Mouse (Mus musculus): Measurements from ENCODE around the gene Ano6. TPM values are rescaled to one million over a fixed set of nuclear protein-coding genes. Genes with fewer than 3 reads are reported as not detected.
A peak's percentile ranks its signal among the peaks of the same experiment; 100 is the strongest.

Gene Ano6
- polyA plus RNA-seq, 1 experiment from 2014 or later: 44.6 TPM

DNA sequence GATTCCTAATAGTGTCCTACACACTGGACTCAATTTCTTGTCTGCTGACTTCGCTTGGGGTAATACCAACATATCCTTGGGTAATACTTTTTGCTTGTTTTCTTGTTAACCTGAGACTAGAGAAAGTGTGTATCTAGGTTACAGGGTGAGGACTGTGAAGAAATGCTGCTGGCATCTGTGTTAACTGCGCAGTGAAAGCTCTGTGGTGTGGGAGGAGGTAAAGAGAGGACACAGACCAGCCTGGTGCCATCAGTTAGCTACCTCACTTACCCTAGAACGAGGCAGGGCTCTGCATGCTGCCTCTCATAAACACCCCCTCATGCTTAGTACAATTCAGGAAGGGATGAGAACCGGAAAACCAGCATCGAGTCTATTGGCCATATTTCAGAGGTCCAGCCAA lies 32.6 kb upstream of the Ano6 start:
- Histone ChIP-seq H3K4me1 (no peaks in the 10 kb centered on the region), H3K4me3 (no peak overlapping the region), H3K27me3 (ENCODE audit: low read depth, poor library complexity, severe bottlenecking) (no peaks in the 10 kb centered on the region), H3K36me3 (no peaks in the 10 kb centered on the region), H3K27ac (no peak overlapping the region), H3K9me3 (replicated peaks) (no peaks in the 10 kb centered on the region)
- no peak for DNase-seq (ENCODE audit: low spot score)
- WGBS: 85% methylated on average over 5 of the region's 5 CpGs

DNA sequence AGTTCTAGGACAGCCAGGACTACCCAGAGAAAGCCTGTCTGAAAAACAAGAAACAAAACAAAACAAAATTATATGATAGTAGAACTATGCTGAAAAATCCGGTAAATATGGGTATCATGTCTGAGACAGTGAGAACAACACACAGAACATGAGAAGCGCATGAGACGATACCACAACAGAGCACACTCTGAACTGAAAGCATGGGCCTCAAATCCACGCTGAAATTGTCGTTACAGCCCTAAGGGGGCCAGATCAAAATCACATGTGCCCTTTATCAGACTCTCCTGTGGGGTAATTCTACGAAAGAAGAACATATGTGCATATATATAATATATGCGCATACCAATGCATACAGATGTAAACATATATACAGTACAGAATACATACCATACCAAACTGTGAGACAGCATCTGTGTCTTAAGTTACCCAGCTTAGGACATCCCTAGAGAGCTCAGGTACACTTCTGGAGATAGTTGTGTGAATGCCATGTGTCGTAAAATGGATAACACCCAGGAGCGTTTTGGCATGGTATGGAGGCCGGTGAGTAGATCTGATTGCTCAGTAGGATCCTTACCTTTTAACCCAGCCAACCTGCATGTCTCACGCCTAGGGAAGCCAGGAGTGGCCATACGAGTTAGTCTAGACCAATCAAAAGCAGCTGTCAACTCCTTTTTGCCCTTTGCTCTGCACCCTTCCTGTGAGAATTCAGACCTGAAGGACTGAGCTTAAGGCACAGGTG lies 31.8 kb upstream of the Ano6 start:
- WGBS: 83% methylated on average over 12 of the region's 12 CpGs

DNA sequence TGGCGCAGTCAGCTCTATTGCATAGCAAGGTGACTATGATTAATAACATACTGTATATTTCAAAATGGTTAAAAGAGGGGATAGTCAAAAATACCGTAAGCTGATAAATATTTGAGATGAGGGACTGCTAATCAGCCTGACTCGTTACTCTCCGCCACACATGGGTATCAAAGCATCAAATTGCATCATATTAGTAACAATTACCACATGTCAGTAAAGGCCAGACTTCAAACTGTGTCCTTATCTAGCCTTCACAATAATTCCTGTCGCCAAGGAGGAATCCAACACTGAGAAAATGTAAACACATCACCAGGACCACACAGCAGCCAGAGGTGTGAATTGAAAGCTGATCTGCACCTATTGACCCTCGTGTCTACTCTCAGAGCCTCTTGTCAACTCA lies 30.8 kb upstream of the Ano6 start:
- Histone ChIP-seq H3K27me3 (ENCODE audit: low read depth, poor library complexity, severe bottlenecking) (no peaks in the 10 kb centered on the region), H3K27ac (no peak overlapping the region), H3K4me1 (no peaks in the 10 kb centered on the region), H3K9me3 (replicated peaks) (no peaks in the 10 kb centered on the region), H3K36me3 (no peaks in the 10 kb centered on the region), H3K4me3 (no peak overlapping the region)
- DNase-seq (ENCODE audit: low spot score): no peak
- 63% methylated on average over 6 of the region's 6 CpGs for WGBS

More for the DNA sequence above, 31.8 kb upstream of the Ano6 start:
- H3K4me3 ChIP-seq: no peak overlapping the region
- no peaks in the 10 kb centered on the region for H3K9me3 ChIP-seq (replicated peaks)
- no peaks in the 10 kb centered on the region for H3K27me3 ChIP-seq (ENCODE audit: low read depth, poor library complexity, severe bottlenecking)
- no peak for DNase-seq (ENCODE audit: low spot score)
- H3K27ac ChIP-seq: no peak overlapping the region
- H3K36me3 ChIP-seq: no peaks in the 10 kb centered on the region
- no peaks in the 10 kb centered on the region for H3K4me1 ChIP-seq

DNA sequence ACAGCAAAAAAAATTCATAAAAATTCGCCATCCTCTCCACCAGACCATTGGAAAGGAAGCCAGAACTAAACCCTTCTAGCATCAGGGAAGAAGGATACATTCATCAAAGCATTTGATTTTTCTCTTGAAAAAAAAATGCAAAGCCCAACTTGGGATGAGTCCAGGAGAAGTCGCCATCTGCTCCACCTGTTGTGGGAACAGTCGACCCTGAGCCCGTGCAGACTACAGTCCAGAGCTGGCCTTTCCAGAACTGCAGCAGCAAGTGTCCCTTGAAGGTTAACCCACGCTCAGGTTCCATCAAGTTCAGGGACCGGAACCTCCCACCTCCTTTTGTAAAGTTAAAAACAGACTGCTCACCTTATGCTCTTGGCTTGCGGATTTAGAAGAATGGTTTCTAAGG lies 29.2 kb upstream of the Ano6 start:
- H3K36me3 ChIP-seq: no peaks in the 10 kb centered on the region
- no peak overlapping the region for H3K4me3 ChIP-seq
- H3K4me1 ChIP-seq: no peaks in the 10 kb centered on the region
- H3K27ac ChIP-seq: no peak overlapping the region
- WGBS: 81% methylated on average over 7 of the region's 7 CpGs
- no peak for DNase-seq (ENCODE audit: low spot score)
- no peaks in the 10 kb centered on the region for H3K27me3 ChIP-seq (ENCODE audit: low read depth, poor library complexity, severe bottlenecking)
- no peaks in the 10 kb centered on the region for H3K9me3 ChIP-seq (replicated peaks)

DNA sequence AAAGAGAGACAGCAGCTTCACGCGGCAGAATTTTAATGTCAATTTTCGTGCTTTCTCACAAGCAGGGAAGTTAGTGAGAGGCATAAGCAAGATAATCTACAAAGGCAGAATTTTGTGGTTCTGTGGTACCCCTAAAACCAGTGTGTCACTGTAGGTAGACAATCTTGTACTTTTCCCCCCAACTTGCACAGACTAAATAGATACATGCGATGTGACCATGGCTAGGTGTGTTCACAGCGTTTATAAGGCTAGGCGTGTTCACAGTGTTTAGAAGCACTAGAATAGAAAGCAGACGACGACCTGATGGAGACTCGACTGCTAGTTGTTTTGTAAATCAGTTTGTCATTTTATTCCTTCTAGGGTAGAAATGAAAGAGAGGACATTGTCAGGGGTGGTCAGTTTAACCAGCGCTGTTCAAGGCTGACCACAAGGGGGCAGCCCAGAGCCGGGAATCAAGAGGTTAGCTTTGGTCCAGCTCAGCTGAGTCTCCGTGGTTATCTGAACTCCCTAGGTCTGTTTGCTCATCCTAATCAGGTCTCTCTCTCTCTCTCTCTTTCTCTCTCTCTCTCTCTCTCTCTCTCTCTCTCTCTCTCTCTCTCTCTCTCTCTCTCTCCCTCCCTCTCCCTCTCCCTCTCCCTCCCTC lies 27.9 kb upstream of the Ano6 start:
- DNase-seq (ENCODE audit: low spot score): peak; percentile 87
- Histone ChIP-seq H3K9me3 (replicated peaks) (no peaks in the 10 kb centered on the region), H3K36me3 (no peaks in the 10 kb centered on the region), H3K27me3 (ENCODE audit: low read depth, poor library complexity, severe bottlenecking) (no peaks in the 10 kb centered on the region), H3K4me3 (no peak overlapping the region), H3K27ac (no peak overlapping the region), H3K4me1 (no peaks in the 10 kb centered on the region)
- WGBS: 38% methylated on average over 12 of the region's 12 CpGs

DNA sequence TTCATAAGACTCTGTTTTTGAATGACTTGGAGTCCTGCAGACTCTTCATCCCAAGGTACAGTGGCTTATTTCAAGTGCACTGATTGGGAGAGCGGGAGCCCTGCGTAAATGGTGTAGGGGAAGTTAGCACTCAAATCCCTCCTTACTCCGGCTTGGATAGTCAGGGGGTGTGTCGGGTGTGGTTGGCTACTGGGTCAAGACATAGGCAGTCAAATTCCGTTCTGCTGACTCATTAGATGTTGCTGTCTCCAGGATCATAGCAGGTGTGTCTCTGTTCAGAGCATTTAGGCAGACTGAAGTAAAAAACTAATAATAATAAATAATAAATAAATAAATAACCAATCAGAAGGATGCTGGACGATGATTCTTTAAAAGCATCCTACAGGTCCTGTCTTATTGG lies 27.2 kb upstream of the Ano6 start:
- H3K27me3 ChIP-seq (ENCODE audit: low read depth, poor library complexity, severe bottlenecking): no peaks in the 10 kb centered on the region
- DNase-seq (ENCODE audit: low spot score): no peak
- WGBS: 45% methylated on average over 6 of the region's 6 CpGs
- no peaks in the 10 kb centered on the region for H3K4me1 ChIP-seq
- no peak overlapping the region for H3K27ac ChIP-seq
- no peaks in the 10 kb centered on the region for H3K9me3 ChIP-seq (replicated peaks)
- no peaks in the 10 kb centered on the region for H3K36me3 ChIP-seq
- H3K4me3 ChIP-seq: no peak overlapping the region

DNA sequence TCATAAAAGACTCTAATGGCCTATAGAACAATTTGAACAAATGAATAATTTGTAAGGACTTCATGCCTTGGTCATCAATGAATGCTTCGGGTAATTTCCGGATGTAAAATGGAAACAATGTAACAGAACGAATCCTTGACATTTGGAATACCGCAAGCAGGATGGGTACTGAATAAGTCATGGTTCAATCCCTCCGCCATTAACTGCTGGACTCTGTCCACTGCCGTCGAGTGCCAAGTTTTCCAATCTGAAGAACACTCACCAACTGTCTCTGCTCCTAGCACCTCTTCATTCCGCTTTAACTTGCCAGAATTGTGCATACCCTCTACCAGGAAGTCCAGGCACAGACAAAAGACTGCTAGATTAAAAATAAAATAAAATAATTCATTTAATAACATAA lies 25.4 kb upstream of the Ano6 start:
- Histone ChIP-seq H3K4me1 (no peaks in the 10 kb centered on the region), H3K9me3 (replicated peaks) (no peaks in the 10 kb centered on the region), H3K4me3 (no peak overlapping the region), H3K36me3 (no peaks in the 10 kb centered on the region), H3K27me3 (ENCODE audit: low read depth, poor library complexity, severe bottlenecking) (no peaks in the 10 kb centered on the region), H3K27ac (no peak overlapping the region)
- WGBS: 96% methylated on average over 8 of the region's 8 CpGs
- no peak for DNase-seq (ENCODE audit: low spot score)

DNA sequence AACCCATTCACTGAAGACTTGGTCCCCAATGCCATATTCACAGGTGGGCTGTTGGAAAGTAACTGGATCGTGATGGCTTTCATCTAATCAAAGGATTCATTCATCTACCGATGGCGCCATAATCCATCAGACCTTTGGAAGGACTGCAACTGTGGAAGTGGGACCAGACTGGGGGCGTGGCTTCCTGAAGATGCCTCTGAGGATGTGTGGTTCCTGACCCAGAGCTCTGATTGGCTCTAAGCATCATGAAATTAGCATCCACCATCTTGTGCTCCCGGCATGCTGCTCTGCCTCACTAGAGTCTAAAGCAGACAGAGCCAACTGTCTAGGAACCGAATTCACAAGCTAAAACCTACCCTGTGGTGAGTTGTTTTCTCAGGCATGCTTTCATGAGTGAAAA lies 24.7 kb upstream of the Ano6 start:
- no peaks in the 10 kb centered on the region for H3K27me3 ChIP-seq (ENCODE audit: low read depth, poor library complexity, severe bottlenecking)
- no peak overlapping the region for H3K27ac ChIP-seq
- H3K4me1 ChIP-seq: no peaks in the 10 kb centered on the region
- WGBS: 84% methylated on average over 6 of the region's 6 CpGs
- no peak overlapping the region for H3K4me3 ChIP-seq
- no peak for DNase-seq (ENCODE audit: low spot score)
- no peaks in the 10 kb centered on the region for H3K36me3 ChIP-seq
- no peaks in the 10 kb centered on the region for H3K9me3 ChIP-seq (replicated peaks)

DNA sequence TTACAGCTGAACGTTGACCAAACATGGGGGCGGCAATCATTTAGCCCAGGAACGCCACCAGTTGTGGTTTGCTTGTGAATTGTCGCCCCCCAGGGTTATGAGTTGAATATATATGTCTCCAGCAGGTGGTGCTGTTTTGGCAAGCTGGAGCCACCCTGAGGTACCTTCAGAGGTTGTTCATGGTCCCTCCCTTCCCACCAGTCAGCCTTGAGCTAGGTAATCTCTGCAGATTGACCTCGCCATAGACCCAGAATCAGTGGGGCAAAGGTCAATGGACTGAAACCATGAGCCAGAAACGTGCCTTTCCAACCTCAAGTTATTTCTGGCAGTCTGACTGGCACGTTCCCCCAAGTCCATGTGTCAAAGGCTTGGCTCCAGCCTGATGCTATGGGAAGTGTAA lies 22.8 kb upstream of the Ano6 start:
- Histone ChIP-seq H3K27ac (no peak overlapping the region), H3K4me3 (no peak overlapping the region), H3K27me3 (ENCODE audit: low read depth, poor library complexity, severe bottlenecking) (no peaks in the 10 kb centered on the region), H3K36me3 (no peaks in the 10 kb centered on the region), H3K9me3 (replicated peaks) (no peaks in the 10 kb centered on the region), H3K4me1 (no peaks in the 10 kb centered on the region)
- 67% methylated on average over 7 of the region's 7 CpGs for WGBS
- DNase-seq (ENCODE audit: low spot score): no peak

DNA sequence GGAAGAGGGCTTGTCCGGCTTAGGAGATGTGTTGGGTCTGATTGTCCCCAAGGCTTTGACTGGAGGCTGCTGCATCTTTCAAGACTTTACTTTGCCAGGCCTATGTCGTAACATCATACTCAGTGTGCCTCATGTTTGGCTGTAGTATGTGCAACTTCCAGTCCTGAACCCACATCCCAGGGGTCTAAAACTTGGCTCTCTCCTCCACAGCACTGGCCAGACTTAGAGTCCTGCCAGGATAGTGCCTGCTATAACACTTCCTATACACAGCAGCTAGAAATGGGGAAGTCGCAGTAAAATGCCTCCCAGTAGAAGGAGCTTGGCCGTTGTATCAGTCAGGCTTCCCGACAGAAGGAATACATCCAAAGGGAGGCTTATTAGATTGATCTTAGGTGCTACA lies 21.9 kb upstream of the Ano6 start:
- H3K27ac ChIP-seq: no peak overlapping the region
- WGBS: 94% methylated on average over 5 of the region's 5 CpGs
- no peaks in the 10 kb centered on the region for H3K4me1 ChIP-seq
- no peak for DNase-seq (ENCODE audit: low spot score)
- no peaks in the 10 kb centered on the region for H3K36me3 ChIP-seq
- H3K4me3 ChIP-seq: no peak overlapping the region
- no peaks in the 10 kb centered on the region for H3K27me3 ChIP-seq (ENCODE audit: low read depth, poor library complexity, severe bottlenecking)
- H3K9me3 ChIP-seq (replicated peaks): no peaks in the 10 kb centered on the region

DNA sequence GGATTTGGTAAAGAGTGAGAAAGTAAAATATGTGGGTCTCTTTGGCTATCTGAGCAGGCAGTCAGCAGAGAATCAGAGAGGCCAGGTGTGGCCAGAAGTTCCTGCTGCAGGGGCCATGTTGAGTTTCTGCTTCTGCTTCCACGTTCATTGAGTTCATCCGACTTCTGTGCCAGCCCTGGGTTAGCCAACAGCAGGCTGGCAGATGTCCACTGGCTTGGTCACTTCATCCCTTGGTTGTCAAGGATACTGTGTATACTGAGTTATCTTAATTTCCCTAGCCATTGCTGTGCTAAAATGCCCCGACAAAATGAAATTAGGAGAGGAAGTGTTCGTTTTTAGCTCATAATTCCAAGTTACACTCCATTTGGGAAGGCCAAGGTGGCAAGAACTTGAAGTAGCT lies 21.1 kb upstream of the Ano6 start:
- Histone ChIP-seq H3K27ac (no peak overlapping the region), H3K4me3 (no peak overlapping the region), H3K9me3 (replicated peaks) (no peaks in the 10 kb centered on the region), H3K27me3 (ENCODE audit: low read depth, poor library complexity, severe bottlenecking) (no peaks in the 10 kb centered on the region), H3K4me1 (no peaks in the 10 kb centered on the region), H3K36me3 (no peaks in the 10 kb centered on the region)
- DNase-seq (ENCODE audit: low spot score): no peak
- 89% methylated on average over 4 of the region's 4 CpGs for WGBS

DNA sequence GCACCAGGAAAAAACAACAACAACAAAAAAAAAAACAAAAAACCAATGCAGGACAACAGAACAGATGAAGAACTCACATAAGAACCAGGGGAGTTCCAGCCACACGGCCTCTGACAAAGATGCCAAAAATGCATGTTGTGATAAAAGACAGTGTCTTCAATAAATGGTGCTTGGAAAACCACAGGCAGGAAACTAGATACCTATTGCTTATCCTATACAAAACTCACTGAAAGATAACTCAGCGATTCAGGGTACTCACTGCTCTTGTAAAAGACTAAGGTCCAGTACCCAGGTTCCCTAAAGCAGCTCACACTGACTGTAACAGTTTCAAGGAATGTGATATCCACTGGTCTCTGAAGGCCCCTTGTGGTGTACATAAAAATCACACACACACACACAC lies 20.3 kb upstream of the Ano6 start:
- H3K27me3 ChIP-seq (ENCODE audit: low read depth, poor library complexity, severe bottlenecking): no peaks in the 10 kb centered on the region
- no peak overlapping the region for H3K4me3 ChIP-seq
- 91% methylated on average over 2 of the region's 2 CpGs for WGBS
- DNase-seq (ENCODE audit: low spot score): no peak
- H3K4me1 ChIP-seq: no peaks in the 10 kb centered on the region
- no peak overlapping the region for H3K27ac ChIP-seq
- no peaks in the 10 kb centered on the region for H3K9me3 ChIP-seq (replicated peaks)
- no peaks in the 10 kb centered on the region for H3K36me3 ChIP-seq

DNA sequence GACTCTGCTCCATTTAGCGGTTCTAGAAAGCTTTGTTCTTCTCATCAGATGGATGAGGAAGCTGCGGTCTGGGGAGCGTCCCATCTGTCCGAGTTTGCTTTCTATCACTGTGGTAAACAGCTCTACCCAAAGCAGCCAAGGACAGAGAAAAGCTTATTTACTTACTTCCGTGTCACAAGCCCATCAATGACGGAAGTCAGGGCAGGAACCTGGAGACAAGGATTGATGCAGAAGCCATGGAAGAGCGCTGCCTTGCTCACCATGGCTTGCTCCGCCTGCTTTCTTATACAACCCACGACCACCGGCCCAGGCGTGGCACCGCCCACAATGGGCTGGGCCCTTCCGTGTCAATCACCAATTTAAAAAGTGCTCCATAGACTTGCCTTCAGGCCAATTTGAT lies 18.3 kb upstream of the Ano6 start:
- WGBS: 60% methylated on average over 13 of the region's 13 CpGs
- Histone ChIP-seq H3K4me3 (no peak overlapping the region), H3K27me3 (ENCODE audit: low read depth, poor library complexity, severe bottlenecking) (no peaks in the 10 kb centered on the region), H3K4me1 (no peaks in the 10 kb centered on the region), H3K36me3 (no peaks in the 10 kb centered on the region), H3K27ac (no peak overlapping the region), H3K9me3 (replicated peaks) (no peaks in the 10 kb centered on the region)
- DNase-seq (ENCODE audit: low spot score): no peak
